Mouse (Mus musculus): ENCODE data around the gene Sh3glb2.

- TF ChIP-seq GATA1 (IDR thresholded peaks at IDR 0.05; ENCODE audit: low read length) (no peak), TAL1 (IDR thresholded peaks at IDR 0.05; ENCODE audit: low read length) (no peak)
These were observed 37.1 kb upstream of the Sh3glb2 start for GRCm38 (mm10) chr2:30396246-30396645.

Measured in erythroblast, embryonic 14.5 days (primary cell).